Mouse (Mus musculus): ENCODE data around the gene Tdrd9.

GRCm38 (mm10) chr12:111983165-111983564 is 11.8 kb downstream of the Tdrd9 start:
- TF ChIP-seq CTCF (conservative IDR thresholded peaks at IDR 0.05; ENCODE audit: insufficient read depth, insufficient read length, low read depth, low read length) (no peak), POLR2A (IDR thresholded peaks at IDR 0.05; ENCODE audit: low read depth, low read length) (no peak)

Data from kidney, adult 2 months (tissue).